Mouse (Mus musculus) forebrain, postnatal 0 days (tissue): ENCODE measurements at regions not wholly inside any gene's neighbourhood (a gene's known extent, or its start where the extent isn't known, plus 50 kb on each side); places are given as distances from the start of the nearest gene placed in this dataset.
A peak's percentile ranks its signal among the peaks of the same experiment; 100 is the strongest.

Experiments
- ATAC-seq: fragments of 200-750 bp; cut with Nextera tagmentation; 2 replicates; pipeline ENCODE4 v1.8.0; 2017; ENCODE audit warnings: mild to moderate bottlenecking, moderate library complexity
- DNase-seq: peaks from one replicate; pipeline ENCODE4 v3.0.0-alpha.2; 2015
- H3K27ac ChIP-seq: fragments of 300-500 bp; sonication (generic); 2 replicates; pipeline ENCODE4 v1.5.1; 2014; ENCODE audit warnings: low read depth, mild to moderate bottlenecking, antibody characterized with exemption, low read length, moderate library complexity, mixed read lengths
- H3K27me3 ChIP-seq: fragments of 300-500 bp; sonication (generic); 2 replicates; pipeline ENCODE4 v1.6.1; 2014; ENCODE audit warnings: mild to moderate bottlenecking, low read length, mixed read lengths; ENCODE audit not compliant: insufficient read depth
- H3K36me3 ChIP-seq: fragments of 300-500 bp; sonication (generic); 2 replicates; pipeline ENCODE4 v1.6.1; 2014; ENCODE audit warnings: mild to moderate bottlenecking, moderate library complexity; ENCODE audit not compliant: insufficient read depth
- H3K4me1 ChIP-seq: fragments of 300-500 bp; sonication (generic); 2 replicates; pipeline ENCODE4 v1.6.1; 2014; ENCODE audit warnings: antibody characterized with exemption; ENCODE audit not compliant: insufficient read depth
- H3K4me2 ChIP-seq: fragments of 300-500 bp; sonication (generic); 2 replicates; pipeline ENCODE4 v1.6.1; 2014; ENCODE audit warnings: low read depth, mild to moderate bottlenecking, moderate library complexity
- H3K4me3 ChIP-seq: fragments of 300-500 bp; sonication (generic); 2 replicates; pipeline ENCODE4 v1.5.1; 2014; ENCODE audit warnings: low read depth, low read length, mixed read lengths
- H3K9ac ChIP-seq: fragments of 300-500 bp; sonication (generic); 2 replicates; pipeline ENCODE4 v1.6.1; 2014; ENCODE audit warnings: mild to moderate bottlenecking
- H3K9me3 ChIP-seq: fragments of 300-500 bp; sonication (generic); 2 replicates; pipeline ENCODE4 v1.6.1; 2016; ENCODE audit warnings: low read length
- CTCF ChIP-seq: sonication (generic); IDR thresholded peaks from 2 replicates; pipeline ENCODE4 v1.5.1; 2016; ENCODE audit warnings: antibody characterized with exemption, control low read depth, low read depth
- WGBS: fragments of 180-500 bp; shearing (Covaris S2); extraction: QIAGEN DNeasy Blood & Tissue Kit; methylation state at CpG from one replicate; pipeline ENCODE4 v1.1.7; 2014; 5-methylcytosine and 5-hydroxymethylcytosine counted together

GRCm38 (mm10) chr4:80131623-80132301, 702.2 kb upstream of the Tyrp1 start:
- no peak for TF ChIP-seq CTCF
- H3K9me3 ChIP-seq = no peaks in the 10 kb centered on the region
- 38% methylated on average over 9 of the region's 9 CpGs for WGBS
- no peaks in the 10 kb centered on the region for H3K4me1 ChIP-seq
- no peaks in the 10 kb centered on the region for H3K36me3 ChIP-seq
- peak; percentile 5 for DNase-seq
- no peak overlapping the region for H3K4me3 ChIP-seq
- H3K27me3 ChIP-seq = no peaks in the 10 kb centered on the region
- ATAC-seq = no peak
- H3K9ac ChIP-seq = no peak overlapping the region
- no peak overlapping the region for H3K27ac ChIP-seq
- H3K4me2 ChIP-seq = no peak overlapping the region

GRCm38 (mm10) chr4:80140261-80140660, 693.7 kb upstream of the Tyrp1 start:
- 88% methylated on average over 4 of the region's 4 CpGs for WGBS
- no peaks in the 10 kb centered on the region for H3K36me3 ChIP-seq
- no peak overlapping the region for H3K9ac ChIP-seq
- ATAC-seq (no peak), DNase-seq (no peak)
- no peaks in the 10 kb centered on the region for H3K27me3 ChIP-seq
- no peak for TF ChIP-seq CTCF
- no peaks in the 10 kb centered on the region for H3K4me1 ChIP-seq
- H3K9me3 ChIP-seq = no peaks in the 10 kb centered on the region
- H3K27ac ChIP-seq = no peak overlapping the region
- H3K4me2 ChIP-seq = no peak overlapping the region
- no peak overlapping the region for H3K4me3 ChIP-seq

DNA sequence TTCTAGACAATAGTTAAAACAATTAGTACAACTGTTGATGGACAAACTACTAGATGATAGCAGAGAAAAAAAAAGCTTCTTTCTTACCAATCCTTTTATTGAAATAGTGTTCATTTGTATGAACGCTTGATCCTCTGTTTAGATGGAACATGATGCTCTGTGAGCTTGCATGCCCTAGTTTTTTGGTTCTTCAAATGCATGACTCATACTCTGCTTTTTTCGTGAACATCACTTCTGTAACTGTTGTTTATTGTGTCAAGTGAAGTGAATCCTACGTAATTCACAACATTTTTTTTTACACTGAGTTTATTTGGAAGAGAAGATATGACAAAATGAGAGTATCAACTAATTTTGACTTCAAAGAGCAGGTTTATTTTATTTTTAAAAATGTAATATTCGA, 674.1 kb upstream of the Tyrp1 start:
- H3K27ac ChIP-seq = no peak overlapping the region
- no peak for ATAC-seq
- WGBS = 83% methylated on average over 4 of the region's 4 CpGs

GRCm38 (mm10) chr4:80173229-80173628, 660.7 kb upstream of the Tyrp1 start:
- Histone ChIP-seq H3K9ac (no peak overlapping the region), H3K4me2 (no peak overlapping the region), H3K4me1 (no peaks in the 10 kb centered on the region), H3K36me3 (no peaks in the 10 kb centered on the region), H3K27me3 (no peaks in the 10 kb centered on the region), H3K9me3 (no peaks in the 10 kb centered on the region), H3K27ac (no peak overlapping the region), H3K4me3 (no peak overlapping the region)
- TF ChIP-seq CTCF = no peak
- ATAC-seq = no peak
- DNase-seq = no peak
- WGBS = 87% methylated on average over 6 of the region's 6 CpGs

More for the DNA sequence above, 674.1 kb upstream of the Tyrp1 start:
- Histone ChIP-seq H3K9me3 (no peaks in the 10 kb centered on the region), H3K4me2 (no peak overlapping the region), H3K27me3 (no peaks in the 10 kb centered on the region), H3K36me3 (no peaks in the 10 kb centered on the region), H3K4me3 (no peak overlapping the region), H3K4me1 (no peaks in the 10 kb centered on the region), H3K9ac (no peak overlapping the region)
- DNase-seq = no peak
- TF ChIP-seq CTCF = no peak

DNA sequence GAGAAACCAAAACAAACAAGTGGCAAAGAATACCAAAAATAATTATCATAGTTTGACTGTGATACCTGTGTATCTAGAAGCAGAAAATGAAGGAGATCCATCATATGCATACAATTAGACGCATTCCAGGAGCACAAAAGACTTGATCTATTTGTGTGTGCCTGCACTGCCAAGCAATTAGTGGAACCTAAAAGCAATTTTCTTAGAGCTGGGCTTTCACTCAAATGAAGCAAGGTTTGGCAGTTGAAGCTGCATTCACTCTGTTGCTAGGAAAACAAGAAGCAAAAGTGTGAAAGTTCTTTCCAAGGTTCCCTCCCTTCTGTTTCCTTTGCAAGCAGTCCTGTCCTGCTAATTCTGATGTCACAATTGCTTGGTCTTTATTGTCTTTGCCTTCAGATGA, 631.7 kb upstream of the Tyrp1 start:
- DNase-seq (peak; percentile 51), ATAC-seq (peak; percentile 52)
- Histone ChIP-seq H3K27me3 (no peaks in the 10 kb centered on the region), H3K4me2 (no peak overlapping the region), H3K36me3 (no peaks in the 10 kb centered on the region), H3K4me1 (peaks cover 2% of the 10 kb centered on the region; the same call in 1 of the 2 replicates), H3K27ac (no peak overlapping the region), H3K4me3 (no peak overlapping the region), H3K9me3 (no peaks in the 10 kb centered on the region), H3K9ac (no peak overlapping the region)
- 28% methylated on average over 1 of the region's 1 CpGs for WGBS
- no peak for TF ChIP-seq CTCF

- peak; percentile 91 for ATAC-seq
Measured at GRCm38 (mm10) chr4:80203916-80204315, 630.0 kb upstream of the Tyrp1 start.

GRCm38 (mm10) chr4:80204374-80204773, 629.5 kb upstream of the Tyrp1 start:
- no peaks in the 10 kb centered on the region for H3K27me3 ChIP-seq
- TF ChIP-seq CTCF = no peak
- 42% methylated on average over 5 of the region's 5 CpGs for WGBS
- H3K4me3 ChIP-seq = no peak overlapping the region
- DNase-seq = peak; percentile 55
- H3K36me3 ChIP-seq = no peaks in the 10 kb centered on the region
- no peaks in the 10 kb centered on the region for H3K9me3 ChIP-seq
- H3K4me1 ChIP-seq = peaks cover 2% of the 10 kb centered on the region; the same call in 1 of the 2 replicates
- H3K27ac ChIP-seq = peak overlapping the region; percentile 72
- no peak overlapping the region for H3K4me2 ChIP-seq
- H3K9ac ChIP-seq = no peak overlapping the region
- peak; percentile 53 for ATAC-seq

More at GRCm38 (mm10) chr4:80203916-80204315, 630.0 kb upstream of the Tyrp1 start:
- Histone ChIP-seq H3K9ac (no peak overlapping the region), H3K4me1 (peaks cover 2% of the 10 kb centered on the region; the same call in 1 of the 2 replicates), H3K36me3 (no peaks in the 10 kb centered on the region), H3K4me2 (no peak overlapping the region), H3K27me3 (no peaks in the 10 kb centered on the region), H3K27ac (peak overlapping the region; percentile 72), H3K4me3 (no peak overlapping the region), H3K9me3 (no peaks in the 10 kb centered on the region)
- peak; percentile 74 for DNase-seq
- WGBS = 43% methylated on average over 6 of the region's 6 CpGs
- no peak for TF ChIP-seq CTCF
